Mouse (Mus musculus): ENCODE measurements around the gene Opn3. TPM values are rescaled to one million over a fixed set of nuclear protein-coding genes. Genes with fewer than 3 reads are reported as not detected.

Gene Opn3
- polyA plus RNA-seq (2016; fragmentation: Nextera tagmentation; extraction: Ambion mirVana) = 14.7 and 16.4 TPM in 2 replicates

GRCm38 (mm10) chr1:175692246-175692996 lies at the start of gene Opn3, which contains the start of gene Chml:
Gene Opn3, minus strand, starts transcription at chr1:175692776.
Gene Chml, minus strand, starts transcription at chr1:175692901.
- H3K9me3 ChIP-seq (replicated peaks) = no peaks in the 10 kb centered on the region
- peaks cover 29% of the 10 kb centered on the region for H3K4me1 ChIP-seq
- peak; percentile 98 for DNase-seq (ENCODE audit: low spot score)
- WGBS = under 1% methylated on average over 53 of the region's 73 CpGs
- peak within 1 kb of the TSS; percentile 98 for H3K27ac ChIP-seq (replicated peaks)
- H3K4me3 ChIP-seq = peak within 1 kb of the TSS; percentile 81
- H3K27me3 ChIP-seq (ENCODE audit: low read depth, poor library complexity, severe bottlenecking) = no peaks in the 10 kb centered on the region; the same call in 1 of the 2 replicates
- peaks cover 12% of the 10 kb centered on the region for H3K36me3 ChIP-seq

GRCm38 (mm10) chr1:175725771-175726170 lies 33.2 kb upstream of the Opn3 start:
- Histone ChIP-seq H3K4me3 (no peak overlapping the region), H3K27ac (replicated peaks) (no peak overlapping the region; the same call in 1 of the 2 replicates), H3K4me1 (peaks cover 17% of the 10 kb centered on the region), H3K9me3 (replicated peaks) (no peaks in the 10 kb centered on the region), H3K36me3 (no peaks in the 10 kb centered on the region), H3K27me3 (ENCODE audit: low read depth, poor library complexity, severe bottlenecking) (no peaks in the 10 kb centered on the region)
- 53% methylated on average over 7 of the region's 7 CpGs for WGBS
- no peak for DNase-seq (ENCODE audit: low spot score)

- Histone ChIP-seq H3K36me3 (no peaks in the 10 kb centered on the region), H3K4me1 (no peaks in the 10 kb centered on the region), H3K9me3 (replicated peaks) (no peaks in the 10 kb centered on the region), H3K27ac (replicated peaks) (no peak overlapping the region), H3K27me3 (ENCODE audit: low read depth, poor library complexity, severe bottlenecking) (no peaks in the 10 kb centered on the region), H3K4me3 (no peak overlapping the region)
- WGBS = 93% methylated on average over 9 of the region's 9 CpGs
- DNase-seq (ENCODE audit: low spot score) = no peak
Measured at GRCm38 (mm10) chr1:175716832-175717231, 24.3 kb upstream of the Opn3 start.

- DNase-seq (ENCODE audit: low spot score) = no peak
- no peaks in the 10 kb centered on the region for H3K9me3 ChIP-seq (replicated peaks)
- H3K4me1 ChIP-seq = no peaks in the 10 kb centered on the region
- H3K36me3 ChIP-seq = no peaks in the 10 kb centered on the region
- no peak overlapping the region for H3K4me3 ChIP-seq
- 82% methylated on average over 11 of the region's 11 CpGs for WGBS
- no peaks in the 10 kb centered on the region for H3K27me3 ChIP-seq (ENCODE audit: low read depth, poor library complexity, severe bottlenecking)
- no peak overlapping the region for H3K27ac ChIP-seq (replicated peaks)
Measured at GRCm38 (mm10) chr1:175712338-175712909, 19.8 kb upstream of the Opn3 start.

- Histone ChIP-seq H3K9me3 (replicated peaks) (no peaks in the 10 kb centered on the region), H3K27me3 (ENCODE audit: low read depth, poor library complexity, severe bottlenecking) (no peaks in the 10 kb centered on the region), H3K4me3 (no peak overlapping the region), H3K4me1 (no peaks in the 10 kb centered on the region), H3K36me3 (no peaks in the 10 kb centered on the region), H3K27ac (replicated peaks) (no peak overlapping the region)
- no peak for DNase-seq (ENCODE audit: low spot score)
Measured at GRCm38 (mm10) chr1:175708013-175708412, 15.4 kb upstream of the Opn3 start.

- Histone ChIP-seq H3K9me3 (replicated peaks) (no peaks in the 10 kb centered on the region), H3K36me3 (no peaks in the 10 kb centered on the region), H3K4me1 (no peaks in the 10 kb centered on the region), H3K27ac (replicated peaks) (no peak overlapping the region), H3K4me3 (no peak overlapping the region), H3K27me3 (ENCODE audit: low read depth, poor library complexity, severe bottlenecking) (no peaks in the 10 kb centered on the region)
- 81% methylated on average over 5 of the region's 5 CpGs for WGBS
- no peak for DNase-seq (ENCODE audit: low spot score)
Measured at GRCm38 (mm10) chr1:175707599-175707998, 15.0 kb upstream of the Opn3 start.

GRCm38 (mm10) chr1:175701145-175701544 lies 8.6 kb upstream of the Opn3 start:
- no peaks in the 10 kb centered on the region for H3K4me1 ChIP-seq
- 86% methylated on average over 4 of the region's 4 CpGs for WGBS
- H3K27ac ChIP-seq (replicated peaks) = no peak overlapping the region
- no peak for DNase-seq (ENCODE audit: low spot score)
- H3K9me3 ChIP-seq (replicated peaks) = no peaks in the 10 kb centered on the region
- no peak overlapping the region for H3K4me3 ChIP-seq
- H3K27me3 ChIP-seq (ENCODE audit: low read depth, poor library complexity, severe bottlenecking) = no peaks in the 10 kb centered on the region
- H3K36me3 ChIP-seq = no peaks in the 10 kb centered on the region

GRCm38 (mm10) chr1:175699796-175700195 lies 7.2 kb upstream of the Opn3 start:
- Histone ChIP-seq H3K4me3 (no peak overlapping the region), H3K27ac (replicated peaks) (no peak overlapping the region), H3K9me3 (replicated peaks) (no peaks in the 10 kb centered on the region), H3K4me1 (no peaks in the 10 kb centered on the region), H3K36me3 (no peaks in the 10 kb centered on the region), H3K27me3 (ENCODE audit: low read depth, poor library complexity, severe bottlenecking) (no peaks in the 10 kb centered on the region)
- DNase-seq (ENCODE audit: low spot score) = no peak
- WGBS = 35% methylated on average over 4 of the region's 4 CpGs

GRCm38 (mm10) chr1:175699375-175699774 lies 6.8 kb upstream of the Opn3 start:
- WGBS = 72% methylated on average over 3 of the region's 3 CpGs
- Histone ChIP-seq H3K4me1 (no peaks in the 10 kb centered on the region), H3K36me3 (no peaks in the 10 kb centered on the region), H3K27ac (replicated peaks) (no peak overlapping the region), H3K27me3 (ENCODE audit: low read depth, poor library complexity, severe bottlenecking) (no peaks in the 10 kb centered on the region), H3K9me3 (replicated peaks) (no peaks in the 10 kb centered on the region), H3K4me3 (no peak overlapping the region)
- DNase-seq (ENCODE audit: low spot score) = no peak

GRCm38 (mm10) chr1:175698293-175698692 lies 5.7 kb upstream of the Opn3 start, which contains the start of gene Wdr64:
Gene Wdr64, plus strand, starts transcription at chr1:175698593.
- no peak for DNase-seq (ENCODE audit: low spot score)
- H3K9me3 ChIP-seq (replicated peaks) = no peaks in the 10 kb centered on the region
- H3K4me3 ChIP-seq = no peak within 1 kb of the TSS
- H3K27ac ChIP-seq (replicated peaks) = no peak within 1 kb of the TSS
- peaks cover 3% of the 10 kb centered on the region; the same call in 1 of the 2 replicates for H3K4me1 ChIP-seq
- H3K27me3 ChIP-seq (ENCODE audit: low read depth, poor library complexity, severe bottlenecking) = no peaks in the 10 kb centered on the region; the same call in 1 of the 2 replicates
- 78% methylated on average over 1 of the region's 1 CpGs for WGBS
- H3K36me3 ChIP-seq = no peaks in the 10 kb centered on the region

GRCm38 (mm10) chr1:175693429-175693960 lies 919 bp upstream of the Opn3 start:
- DNase-seq (ENCODE audit: low spot score) = no peak
- 50% methylated on average over 12 of the region's 12 CpGs for WGBS
- H3K4me1 ChIP-seq = peaks cover 29% of the 10 kb centered on the region

GRCm38 (mm10) chr1:175692997-175693361 lies 403 bp upstream of the Opn3 start:
- Histone ChIP-seq H3K36me3 (peaks cover 6% of the 10 kb centered on the region), H3K27ac (replicated peaks) (peak overlapping the region; percentile 98), H3K4me3 (peak overlapping the region; percentile 81), H3K4me1 (peaks cover 29% of the 10 kb centered on the region), H3K27me3 (ENCODE audit: low read depth, poor library complexity, severe bottlenecking) (no peaks in the 10 kb centered on the region; the same call in 1 of the 2 replicates), H3K9me3 (replicated peaks) (no peaks in the 10 kb centered on the region)
- under 1% methylated on average over 17 of the region's 17 CpGs for WGBS
- no peak for DNase-seq (ENCODE audit: low spot score)

More at GRCm38 (mm10) chr1:175693429-175693960, 919 bp upstream of the Opn3 start:
- no peaks in the 10 kb centered on the region; the same call in 1 of the 2 replicates for H3K27me3 ChIP-seq (ENCODE audit: low read depth, poor library complexity, severe bottlenecking)
- peaks cover under 1% of the 10 kb centered on the region; the same call in 1 of the 2 replicates for H3K36me3 ChIP-seq
- H3K4me3 ChIP-seq = peak overlapping the region; percentile 81
- no peak overlapping the region for H3K27ac ChIP-seq (replicated peaks)
- no peaks in the 10 kb centered on the region for H3K9me3 ChIP-seq (replicated peaks)
